Mouse (Mus musculus) 416B (cell line): ENCODE results near the gene Sept6.
A peak's percentile ranks its signal among the peaks of the same experiment; 100 is the strongest.

ENCODE experiments used
- DNase-seq: peaks from one replicate; pipeline ENCODE4 v3.0.0; 2011; ENCODE audit warnings: low read depth

Sept6 gene

DNA sequence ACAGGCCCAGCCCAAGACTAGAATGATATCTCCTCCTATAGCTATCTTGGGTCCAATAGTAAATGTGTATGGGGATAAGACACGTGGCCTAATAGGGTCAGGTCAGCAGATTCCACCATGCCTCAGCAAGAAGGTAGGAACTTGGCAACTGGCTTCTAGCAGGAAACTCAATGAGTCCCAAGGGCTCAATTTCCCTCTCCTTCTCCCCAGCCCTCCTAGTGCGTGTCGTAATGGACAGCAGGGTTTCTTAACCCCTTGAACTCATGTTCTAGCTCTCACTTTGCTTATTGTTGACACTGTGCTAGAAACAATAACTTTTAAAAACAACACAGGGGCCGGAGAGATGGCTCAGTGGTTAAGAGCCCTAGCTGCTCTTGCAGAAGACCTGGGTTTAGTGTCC, 22.1 kb downstream of the Sept6 start:
- no peak for DNase-seq

DNA sequence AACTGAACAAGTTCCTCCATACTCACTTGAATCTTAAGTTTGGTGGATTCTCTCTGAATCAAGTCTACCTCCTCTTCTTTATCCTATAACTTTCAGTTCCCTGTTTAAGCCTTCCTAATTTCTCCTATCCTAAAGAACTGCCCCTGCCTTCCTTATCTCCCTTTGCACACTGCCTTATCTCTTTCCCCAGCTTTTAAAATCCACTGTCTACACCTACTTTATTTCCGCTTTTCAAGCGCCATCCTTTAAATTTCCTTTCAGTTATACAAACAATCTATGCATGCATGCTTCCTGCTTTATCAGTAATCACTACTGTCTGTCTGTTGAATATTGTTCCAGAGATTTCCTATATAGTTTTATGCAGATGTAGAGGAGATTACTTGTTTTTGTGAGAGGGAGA, 34.9 kb downstream of the Sept6 start:
- peak; percentile 90 for DNase-seq

DNA sequence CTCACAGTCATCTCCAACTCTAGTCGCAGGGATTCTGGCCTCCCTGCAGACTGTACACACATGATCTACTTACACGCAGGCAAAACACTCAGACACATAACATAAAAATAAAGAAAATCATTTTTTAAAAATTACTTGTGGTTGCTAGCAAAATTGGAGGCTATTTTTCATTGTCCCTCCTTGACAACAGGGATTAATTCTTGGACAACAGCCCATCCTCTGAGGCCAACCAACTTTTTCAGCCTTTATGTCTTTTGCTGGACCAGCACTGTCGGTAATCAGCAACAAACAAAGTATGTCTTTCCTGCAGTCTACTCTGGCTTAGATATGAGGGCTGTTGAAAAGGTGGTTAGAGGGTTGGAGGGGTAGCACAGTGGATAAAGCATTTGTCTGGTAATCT, 50.5 kb downstream of the Sept6 start:
- no peak for DNase-seq

DNA sequence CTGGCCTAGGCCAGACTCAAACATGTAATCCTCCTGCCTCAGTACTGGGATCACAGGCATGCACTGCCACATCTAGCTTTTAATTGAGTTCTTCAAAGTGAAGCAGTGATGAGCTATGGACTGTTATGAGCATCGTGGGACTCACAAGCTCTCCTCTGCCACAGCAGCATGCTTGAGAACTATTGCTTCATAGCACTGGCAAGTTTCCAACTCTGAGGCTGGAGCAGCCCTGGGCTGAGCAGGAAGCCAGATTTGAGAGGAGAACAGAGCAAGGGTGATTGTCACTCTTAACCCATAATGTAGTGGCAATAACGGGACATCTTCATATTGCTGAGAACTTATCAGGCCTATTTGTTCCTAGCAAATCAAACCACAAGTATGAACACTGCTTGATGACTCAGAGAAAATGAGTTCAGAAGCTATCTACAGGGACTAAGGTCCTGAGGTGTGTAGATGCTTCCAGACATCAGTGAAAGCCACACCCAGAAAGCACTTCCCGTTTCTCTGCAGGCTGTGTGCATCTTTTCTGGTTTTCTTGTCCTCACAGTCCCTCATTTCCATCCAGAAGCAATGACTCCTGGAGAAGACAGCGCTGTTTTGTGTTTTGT, 51.7 kb downstream of the Sept6 start:
- DNase-seq, result peak; percentile 88

DNA sequence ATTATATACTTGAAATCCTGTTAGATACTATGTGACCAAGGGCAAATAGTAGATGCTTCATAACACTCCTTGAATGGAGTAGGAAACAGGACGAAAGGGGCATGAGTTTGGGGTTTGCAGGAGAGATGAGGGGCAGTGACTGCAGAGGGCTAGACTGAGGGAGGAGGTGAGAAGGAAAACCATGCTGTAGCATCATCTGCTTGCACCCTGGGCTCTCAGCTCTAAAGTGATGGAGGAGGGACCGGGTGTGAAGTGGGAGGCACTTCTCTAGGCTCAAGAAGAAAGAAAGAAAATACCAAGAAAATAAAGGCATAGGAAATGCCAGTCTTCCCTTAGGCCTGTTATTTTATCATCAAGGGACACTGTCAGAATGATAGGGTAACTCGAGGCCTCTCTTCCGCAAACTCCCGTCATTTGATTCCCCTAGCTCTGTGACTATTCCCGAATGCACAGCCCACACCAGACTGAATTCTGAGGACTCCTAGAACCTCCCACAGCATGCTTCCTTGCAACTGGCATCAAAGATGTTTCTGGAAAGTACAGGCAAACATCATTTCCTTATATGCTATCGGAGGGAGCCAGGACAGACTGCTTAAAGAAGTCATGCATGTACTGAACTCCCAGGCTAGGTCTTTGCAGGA, 56.1 kb downstream of the Sept6 start:
- DNase-seq, result no peak

DNA sequence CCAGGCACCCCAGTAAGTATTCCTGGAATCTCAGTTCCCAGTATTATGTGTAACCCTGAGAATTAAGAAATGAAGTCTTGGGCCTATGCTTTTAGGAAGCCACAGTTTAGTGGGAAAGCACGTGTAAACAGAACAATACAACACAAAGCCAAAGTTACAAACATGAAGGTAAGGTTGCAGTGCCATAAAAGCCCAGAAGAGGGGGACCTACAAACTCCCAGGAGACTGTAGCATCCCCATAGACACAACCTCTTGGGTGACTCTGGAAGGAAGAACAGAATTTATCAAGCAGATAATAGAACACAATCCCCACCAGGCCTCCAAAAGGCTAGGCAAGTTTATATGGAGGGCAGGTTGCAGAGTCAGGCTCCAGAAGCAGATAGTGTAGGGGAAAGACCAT, 61.0 kb downstream of the Sept6 start:
- peak; percentile 39 for DNase-seq

- DNase-seq, result no peak
These were observed 61.9 kb downstream of the Sept6 start for GRCm38 (mm10) chrX:36929694-36930093.

GRCm38 (mm10) chrX:36928791-36929190, 62.8 kb downstream of the Sept6 start:
- DNase-seq, result no peak

DNA sequence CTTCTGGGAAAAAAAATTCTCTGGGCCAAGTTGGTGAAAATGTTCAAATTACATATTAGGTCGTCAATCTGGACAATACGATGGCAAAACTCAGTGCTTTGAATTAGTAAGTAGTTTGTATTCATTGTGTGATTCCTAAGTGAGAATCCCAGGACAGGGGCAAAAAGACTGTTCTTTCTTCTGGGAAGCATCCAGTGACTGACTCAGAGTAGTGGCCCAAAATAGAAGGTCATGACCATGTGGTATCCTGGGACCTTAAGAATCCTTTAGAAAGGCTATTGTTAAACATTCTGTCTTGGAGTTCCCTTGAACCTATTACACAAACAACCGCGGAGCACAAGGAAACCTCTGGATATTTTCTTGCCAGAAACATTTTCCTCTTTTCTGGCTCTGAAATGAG, 70.2 kb downstream of the Sept6 start:
- no peak for DNase-seq

DNA sequence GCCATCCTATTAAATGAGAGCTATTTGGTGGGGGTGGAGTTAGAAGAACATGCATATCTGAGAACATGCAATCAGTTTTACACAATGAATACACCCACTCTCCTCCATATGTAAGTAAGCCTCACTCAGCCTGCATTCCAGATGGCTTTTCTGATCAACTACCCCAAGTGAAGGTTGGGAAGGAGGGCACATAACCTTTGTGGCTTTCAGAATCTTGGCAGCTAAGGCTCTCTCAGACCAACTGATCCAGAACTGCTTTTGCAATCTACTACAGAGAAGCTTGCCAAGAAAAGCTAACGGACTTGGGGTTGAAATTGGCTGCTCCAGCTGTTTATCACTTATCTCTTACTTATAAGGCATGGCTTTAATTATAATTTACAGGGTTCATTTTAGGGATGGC, 73.8 kb downstream of the Sept6 start:
- DNase-seq, result no peak

DNA sequence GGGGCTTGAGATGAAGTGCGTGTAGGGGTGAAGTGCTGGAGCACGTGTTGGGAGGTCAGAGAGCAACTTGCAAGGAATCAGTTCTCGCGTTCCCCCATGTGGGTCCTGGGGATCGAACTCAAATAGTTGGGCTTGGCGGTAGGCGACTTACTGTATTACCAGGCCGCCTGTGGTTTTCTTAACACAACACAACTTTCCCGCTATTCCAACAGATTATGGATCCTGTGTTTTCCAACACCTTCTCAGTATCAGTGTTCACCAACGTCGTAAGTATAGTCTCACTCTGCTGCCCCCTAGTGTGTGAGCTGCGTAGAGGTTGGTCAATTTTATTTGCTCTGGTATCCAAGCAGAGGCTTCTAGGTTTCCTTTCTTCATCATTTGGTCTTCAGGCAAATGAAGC, 80.3 kb downstream of the Sept6 start:
- peak; percentile 60 for DNase-seq

DNA sequence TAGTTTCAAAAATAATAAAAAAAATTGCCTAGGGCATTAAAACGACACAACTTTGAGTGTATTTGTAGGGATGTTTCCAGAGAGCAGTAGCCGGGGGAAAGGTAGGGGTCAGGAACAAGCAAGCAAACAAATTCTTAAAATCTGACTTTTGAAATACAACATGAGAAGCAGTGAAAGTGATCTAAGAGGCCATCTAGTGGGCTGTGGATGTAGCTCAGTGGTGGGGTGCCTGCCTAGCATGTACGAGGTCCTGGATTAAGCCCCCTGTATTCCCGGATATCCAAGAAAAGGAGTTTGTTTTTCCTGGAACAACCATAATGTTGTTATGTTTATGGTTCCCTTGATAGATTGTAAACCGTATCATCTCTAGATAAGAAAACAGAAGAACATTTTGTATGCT, 85.1 kb downstream of the Sept6 start:
- DNase-seq, result peak; percentile 55

DNA sequence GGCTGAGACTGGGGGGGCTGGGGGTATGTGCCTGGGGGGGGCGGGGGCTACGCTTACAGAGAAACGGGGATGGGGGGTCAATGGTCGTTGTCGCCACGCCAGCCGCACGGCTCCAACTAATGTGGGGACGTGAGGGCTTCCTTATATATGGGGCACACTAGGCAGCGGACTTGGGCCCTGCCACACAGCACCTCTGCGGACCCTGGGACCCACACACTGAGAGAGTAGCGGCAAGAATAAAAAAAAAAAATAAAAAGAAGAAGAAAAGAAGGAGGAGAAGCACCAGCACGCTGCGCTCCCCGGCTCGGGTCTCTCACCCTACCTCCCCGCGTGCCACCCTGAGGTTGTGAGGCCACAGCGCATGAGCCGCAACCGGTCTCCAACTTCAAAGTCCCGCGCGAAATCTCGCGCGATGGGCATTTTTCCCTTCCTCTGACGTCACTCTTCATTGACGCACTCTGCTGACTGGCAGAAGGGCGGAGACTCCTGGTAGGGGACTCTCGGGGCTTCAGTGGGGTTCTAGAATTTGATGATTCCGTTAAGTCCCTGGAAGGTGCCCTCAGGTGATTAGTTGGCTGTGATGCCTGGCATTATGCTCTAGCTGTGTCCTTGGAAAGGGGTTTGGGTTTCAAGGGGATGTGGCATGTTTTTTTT, 88.4 kb downstream of the Sept6 start:
- peak; percentile 94 for DNase-seq

DNA sequence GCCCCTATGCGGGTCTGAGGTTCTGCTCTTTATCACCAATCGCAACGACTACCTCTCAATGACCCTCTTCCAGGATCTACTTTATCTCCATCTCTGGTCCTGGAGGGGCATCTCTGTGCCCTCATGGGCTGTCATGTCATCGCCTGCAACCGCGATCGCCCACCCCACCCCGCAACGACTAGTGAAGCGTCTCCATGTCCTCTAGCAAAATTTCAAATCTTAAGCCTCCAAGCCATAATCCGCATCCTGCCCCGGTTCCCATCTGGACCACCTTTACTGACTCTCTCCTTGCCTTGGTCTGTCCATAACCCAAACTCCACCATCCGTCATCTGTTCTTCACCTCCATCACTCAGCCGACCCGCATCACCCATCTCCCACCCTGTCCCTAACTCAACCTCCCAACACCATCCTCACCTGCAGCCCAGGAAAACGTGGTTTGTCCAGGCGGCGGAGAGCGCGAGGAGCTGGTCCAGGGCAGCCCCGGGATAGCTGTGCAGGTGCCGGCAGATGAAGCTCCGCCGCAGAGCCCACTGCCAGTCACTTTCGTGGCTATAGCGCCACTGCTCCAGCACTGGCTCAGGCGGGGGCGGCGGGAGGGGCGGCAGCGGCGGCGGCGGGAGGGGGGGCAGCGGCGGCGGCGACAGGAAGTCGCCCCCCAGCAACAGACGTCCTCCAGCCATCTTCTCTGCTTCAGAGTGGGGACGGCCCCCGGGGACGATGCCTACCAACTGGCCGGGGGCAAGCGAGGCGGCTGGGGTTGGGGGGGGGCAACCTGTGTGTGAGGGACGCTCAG, 89.1 kb downstream of the Sept6 start, which contains the start of gene Nkrf:
Gene Nkrf (minus strand): TSS at position 579 of the 794 bp plus-strand sequence.
- peak; percentile 36 for DNase-seq

GRCm38 (mm10) chrX:36901655-36902054, 89.9 kb downstream of the Sept6 start:
- DNase-seq, result no peak

DNA sequence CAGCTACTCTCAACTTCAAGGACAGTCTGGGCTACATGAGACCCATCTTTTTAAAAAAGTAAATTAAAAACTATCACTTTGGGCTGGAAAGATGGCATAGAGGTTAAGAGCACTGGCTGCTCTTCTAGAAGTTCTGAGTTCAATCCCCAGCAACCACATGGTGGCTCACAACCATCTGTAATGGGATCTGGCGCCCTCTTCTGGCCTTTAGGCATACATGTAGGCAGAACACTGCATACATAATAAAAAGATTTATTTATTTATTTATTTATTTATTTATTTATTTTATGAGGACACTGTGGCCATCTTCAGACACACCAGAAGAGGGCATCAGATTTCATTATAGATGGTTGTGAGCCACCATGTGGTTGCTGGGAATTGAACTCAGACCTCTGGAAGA, 92.7 kb downstream of the Sept6 start:
- DNase-seq, result peak; percentile 62

DNA sequence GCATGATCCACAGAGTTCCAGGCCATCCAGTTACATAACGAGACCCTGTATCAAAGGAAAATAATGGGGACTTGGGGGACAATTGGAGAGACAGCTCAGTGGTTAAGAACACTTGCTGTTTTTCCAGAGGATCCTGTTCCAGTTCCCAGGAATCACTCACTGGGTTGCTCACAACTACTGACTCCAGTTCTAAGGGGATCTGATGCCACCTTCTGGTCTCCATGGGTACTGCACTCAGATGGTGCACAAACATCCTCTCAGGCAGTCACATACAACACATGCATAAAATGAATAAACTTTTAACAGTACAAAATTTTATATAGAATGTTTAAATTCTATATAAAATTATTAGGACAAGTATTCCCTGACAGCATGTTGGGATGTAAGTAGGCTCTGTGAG, 106.9 kb downstream of the Sept6 start:
- no peak for DNase-seq

- peak; percentile 15 for DNase-seq
These were observed 116.9 kb downstream of the Sept6 start for GRCm38 (mm10) chrX:36874704-36875128.

- peak; percentile 85 for DNase-seq
These were observed 117.4 kb downstream of the Sept6 start for GRCm38 (mm10) chrX:36874178-36874696.

DNA sequence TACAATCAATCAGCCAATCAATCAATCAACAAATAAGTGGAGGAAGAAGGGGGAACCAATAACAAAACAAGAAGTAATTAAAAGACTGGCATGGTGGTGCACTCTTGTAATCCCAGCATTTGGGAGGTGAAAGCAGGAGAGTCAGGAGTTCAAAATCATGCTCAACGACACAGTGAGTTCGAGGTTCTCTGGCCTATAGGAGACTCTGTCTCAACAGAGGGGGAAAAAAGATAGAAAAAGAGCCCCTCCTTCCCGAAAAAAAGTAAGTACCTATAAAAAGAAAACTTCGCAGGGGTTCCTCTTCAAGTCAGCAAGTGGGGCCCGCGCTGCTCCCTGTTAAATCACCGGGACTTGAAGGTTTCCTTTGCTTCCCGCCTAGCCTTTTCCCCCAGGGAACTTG, 117.8 kb downstream of the Sept6 start, which contains the start of the genes Ube2a and C330007P06Rik:
Gene Ube2a (plus strand): TSS at position 136 of the 400 bp plus-strand sequence.
Gene C330007P06Rik (minus strand): TSS at position 347 of the 400 bp plus-strand sequence.
- DNase-seq, result no peak

- peak; percentile 86 for DNase-seq
These were observed 121.2 kb downstream of the Sept6 start for GRCm38 (mm10) chrX:36870372-36870771.
